21 mouse cellular contexts compared by ENCODE assay signal in genomic region chr5:10245770-10246169, GRCm38 (mm10). TPM values are rescaled to one million over a fixed set of nuclear protein-coding genes. Genes with fewer than 3 reads are reported as not detected.
A peak's percentile ranks its signal among the peaks of the same experiment; 100 is the strongest.
DNase-seq lines count a peak whose midpoint lies in the region; TF ChIP-seq lines count a peak whose summit lies in the region.
"Not testable (repeated sequence)": the region's sequence is repeated elsewhere in the genome, so short reads cannot be mapped to it uniquely, and the experiment has no call there.
"Had no signal": no experiment of that assay in that cellular context is flagged by ENCODE, and none has a peak within 500 bp of the region (broad histone marks: within the 10 kb centered on the region; RNA-seq: fewer than 3 reads in every experiment).

No protein-coding gene starts in this region.

- not testable (repeated sequence) for TF ChIP-seq RAD21 in CH12.LX (IDR thresholded peaks at IDR 0.05; ENCODE audit: low read depth, low read length)

- in situ Hi-C loops in CH12.LX (cut with MboI; ENCODE audit: low pct_ligation_motif_present, low pct_unique_long_range_greater_than_20kb, low sequenced_read_pairs), result not testable (repeated sequence)

- peak; percentile 84 for TF ChIP-seq EP300 in CH12.LX (IDR thresholded peaks at IDR 0.05; ENCODE audit: low read length)

- H3K9me3 ChIP-seq in CH12.LX (replicated peaks; ENCODE audit: low read length), result not testable (repeated sequence)

- not testable (repeated sequence) for H3K4me1 ChIP-seq in CH12.LX (ENCODE audit: control insufficient read depth in 1 of 2, insufficient read depth in 2 of 2); testis, adult 2 months (ENCODE audit: control insufficient read depth, insufficient read depth, low read length)

- not testable (repeated sequence) for H3K4me3 ChIP-seq in CH12.LX (replicated peaks in 1 of 3; ENCODE audit: low read depth in 2 of 3, low read length in 2 of 3, poor library complexity in 1 of 3)
- peak overlapping the region; percentile 37; the same call in 1 of the 2 replicates for H3K4me3 ChIP-seq in testis, adult 2 months (ENCODE audit: control insufficient read depth, low read depth, low read length)

- not testable (repeated sequence) for H3K4me2 ChIP-seq in CH12.LX (ENCODE audit: insufficient read depth, low read depth, poor library complexity, severe bottlenecking)

- H3K27me3 ChIP-seq in CH12.LX (replicated peaks); testis, adult 2 months (ENCODE audit: control insufficient read depth, insufficient read depth, low read length): not testable (repeated sequence)

- not testable (repeated sequence) for H3K27ac ChIP-seq in CH12.LX (ENCODE audit: insufficient read depth, low read depth); testis, adult 2 months (ENCODE audit: control insufficient read depth, insufficient read depth, low read depth, low read length)

- not testable (repeated sequence) for H3K36me3 ChIP-seq in CH12.LX (replicated peaks in 1 of 2; ENCODE audit: control insufficient read depth in 1 of 2, insufficient read depth in 1 of 2, low read length in 1 of 2); testis, adult 2 months (ENCODE audit: control insufficient read depth, insufficient read depth, low read length)

- TF ChIP-seq CTCF in CH12.LX (conservative IDR thresholded peaks at IDR 0.05 in 1 of 2, IDR thresholded peaks at IDR 0.05 in 1 of 2; ENCODE audit: low read depth in 2 of 2, low read length in 2 of 2); testis, adult 2 months (IDR thresholded peaks at IDR 0.05; ENCODE audit: control insufficient read depth, insufficient read depth, insufficient replicate concordance, low read depth, low read length): not testable (repeated sequence)

- DNase-seq in CH12.LX (ENCODE audit: extremely low read depth) (peak; percentile 0), ES-CJ7 (ENCODE audit: low read depth, low spot score) (peak; percentile 8), ZHBTc4 (ENCODE audit: low read depth, low spot score) (peak; percentile 19)

- H3K9ac ChIP-seq in CH12.LX (ENCODE audit: insufficient read depth, low read depth), result not testable (repeated sequence)

- TF ChIP-seq POLR2A in CH12.LX (IDR thresholded peaks at IDR 0.05; ENCODE audit: low read depth, low read length); testis, adult 2 months (IDR thresholded peaks at IDR 0.05; ENCODE audit: control insufficient read depth, low read depth, low read length): not testable (repeated sequence)

- H3K79me2 ChIP-seq in CH12.LX (replicated peaks; ENCODE audit: control insufficient read depth, extremely low read depth, insufficient read depth, poor library complexity, severe bottlenecking), result not testable (repeated sequence)

- dilution Hi-C loops in CH12.LX (cut with MboI; ENCODE audit: extremely low pct_ligation_motif_present, extremely low pct_unique_long_range_greater_than_20kb, low sequenced_read_pairs), result not testable (repeated sequence)

TF ChIP-seq in CH12.LX, 34 proteins besides CTCF, POLR2A, EP300 and RAD21:
- TF ChIP-seq ETS1 (conservative IDR thresholded peaks at IDR 0.05; ENCODE audit: low read depth, low read length) (peak; percentile 63), TCF12 (IDR thresholded peaks at IDR 0.05; ENCODE audit: low read depth, low read length) (peak; percentile 47; the same call in 1 of the 2 replicates), BHLHE40 (IDR thresholded peaks at IDR 0.05; ENCODE audit: low read depth, low read length) (peak; percentile 70), IRF4 (IDR thresholded peaks at IDR 0.05; ENCODE audit: low read depth, low read length) (peak; percentile 90), JUN (IDR thresholded peaks at IDR 0.05; ENCODE audit: insufficient read depth, low read depth, low read length) (peak; percentile 93), JUND (conservative IDR thresholded peaks at IDR 0.05; ENCODE audit: low read depth, low read length) (peak; percentile 89)

RNA-seq across cellular contexts. Expression of gene Gm5152, which starts 0.6 kb away (rescaled TPM):
- 0.68 and 1.2 TPM in 2 replicates for total RNA-seq in CH12.LX (2012; rRNA removed)
- not detected in 2 replicates for total RNA-seq in CH12.LX (2014; rRNA removed)
- 0.34 TPM in 1 of 2 replicates, not detected in the other for polyA plus RNA-seq in CH12.LX (2012; ENCODE audit: insufficient read length, low read depth)
- polyA plus RNA-seq in testis, adult 2 months (2012; rRNA removed), result 7.6 and 8.4 TPM in 2 replicates
- total RNA-seq: adrenal gland, adult 18-20 months; adrenal gland, adult 2 months; adrenal gland, adult 8-10 months; adrenal gland, postnatal 10 days; adrenal gland, postnatal 14 days; adrenal gland, postnatal 25 days; adrenal gland, postnatal 36 days; adrenal gland, postnatal 4 days; ES-E14; G1E; MEL had no signal
- polyA plus RNA-seq: activated CD4-positive, CD25-positive, alpha-beta regulatory T cell, adult 4 months; adrenal gland, adult 2 months; brain, embryonic 14.5 days; C2C12; CD4-positive, CD25-positive, alpha-beta regulatory T cell, adult 4 months; cerebellum, adult 2 months; G1E; Patski had no signal
